Mouse (Mus musculus) bone marrow macrophage, adult 2 months (primary cell): Measurements from ENCODE around the gene Nrl. TPM values are rescaled to one million over a fixed set of nuclear protein-coding genes. Genes with fewer than 3 reads are reported as not detected.

Experiments
- H3K27ac ChIP-seq: 2 replicates; pipeline ENCODE4 v1.5.1; 2012; ENCODE audit warnings: low read depth, low read length; ENCODE audit not compliant: insufficient read depth
- H3K4me1 ChIP-seq: 2 replicates; pipeline ENCODE4 v1.6.1; 2012; ENCODE audit warnings: low read length; ENCODE audit not compliant: control insufficient read depth, insufficient read depth
- H3K4me3 ChIP-seq: 2 replicates; pipeline ENCODE4 v1.5.1; 2012; ENCODE audit warnings: mild to moderate bottlenecking, low read length, moderate library complexity; ENCODE audit not compliant: insufficient read depth
- CTCF ChIP-seq: IDR thresholded peaks from 2 replicates; pipeline ENCODE4 v1.5.1; 2012; ENCODE audit warnings: low read depth, mild to moderate bottlenecking, low read length, moderate library complexity
- POLR2A ChIP-seq: IDR thresholded peaks from 2 replicates; pipeline ENCODE4 v1.6.1; 2012; ENCODE audit warnings: mild to moderate bottlenecking, low read depth, low read length, borderline replicate concordance
- polyA plus RNA-seq: library from polyadenylated mRNA; stranded (reverse); fragments of >200 nt; gene quantifications from 2 replicates; pipeline ENCODE4 v1.2.4, GENCODE M21; 2012; ENCODE audit not compliant: missing spikeins, insufficient read depth, insufficient read length

Gene Nrl
- not detected in 2 replicates for polyA plus RNA-seq

- Histone ChIP-seq H3K4me3 (no peak within 1 kb of the TSS), H3K27ac (no peak within 1 kb of the TSS), H3K4me1 (no peaks in the 10 kb centered on the region)
- no peak for TF ChIP-seq CTCF
- TF ChIP-seq POLR2A = no peak
Measured at GRCm38 (mm10) chr14:55524785-55525184, at the start of gene Nrl. TSS of gene Nrl (minus strand) at chr14:55524981.

- TF ChIP-seq POLR2A (no peak), CTCF (no peak)
- Histone ChIP-seq H3K4me1 (peaks cover 5% of the 10 kb centered on the region), H3K27ac (no peak overlapping the region), H3K4me3 (no peak overlapping the region)
Measured at GRCm38 (mm10) chr14:55571760-55572159, 47.0 kb upstream of the Nrl start.

GRCm38 (mm10) chr14:55570588-55570987 lies 45.8 kb upstream of the Nrl start:
- TF ChIP-seq CTCF (no peak), POLR2A (no peak)
- no peak overlapping the region for H3K27ac ChIP-seq
- peaks cover under 1% of the 10 kb centered on the region; the same call in 1 of the 2 replicates for H3K4me1 ChIP-seq
- no peak overlapping the region for H3K4me3 ChIP-seq

DNA sequence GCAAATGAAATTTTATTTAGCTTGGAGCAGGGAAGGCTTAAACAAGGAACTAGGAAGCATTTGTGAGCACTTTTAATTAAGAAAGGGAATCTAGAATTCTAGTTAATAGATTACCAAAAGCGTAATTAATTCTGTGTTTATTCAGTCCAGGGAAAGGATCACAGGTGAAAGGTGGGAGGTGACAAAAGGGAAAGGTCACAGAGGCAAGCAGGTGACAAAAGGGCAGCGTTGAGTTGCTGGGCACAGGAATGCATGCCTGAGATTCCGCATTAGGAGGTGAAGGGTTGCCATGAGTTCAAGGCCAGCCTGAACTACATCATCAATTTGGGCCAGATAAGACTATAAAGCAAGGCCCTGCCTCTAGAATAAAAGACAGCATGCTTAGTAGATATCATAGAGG lies 42.7 kb upstream of the Nrl start:
- Histone ChIP-seq H3K4me3 (no peak overlapping the region), H3K27ac (no peak overlapping the region), H3K4me1 (no peaks in the 10 kb centered on the region)
- no peak for TF ChIP-seq POLR2A
- no peak for TF ChIP-seq CTCF

GRCm38 (mm10) chr14:55565748-55566147 lies 41.0 kb upstream of the Nrl start:
- H3K4me3 ChIP-seq = no peak overlapping the region
- TF ChIP-seq CTCF (no peak), POLR2A (no peak)
- H3K4me1 ChIP-seq = peaks cover 5% of the 10 kb centered on the region
- H3K27ac ChIP-seq = no peak overlapping the region

DNA sequence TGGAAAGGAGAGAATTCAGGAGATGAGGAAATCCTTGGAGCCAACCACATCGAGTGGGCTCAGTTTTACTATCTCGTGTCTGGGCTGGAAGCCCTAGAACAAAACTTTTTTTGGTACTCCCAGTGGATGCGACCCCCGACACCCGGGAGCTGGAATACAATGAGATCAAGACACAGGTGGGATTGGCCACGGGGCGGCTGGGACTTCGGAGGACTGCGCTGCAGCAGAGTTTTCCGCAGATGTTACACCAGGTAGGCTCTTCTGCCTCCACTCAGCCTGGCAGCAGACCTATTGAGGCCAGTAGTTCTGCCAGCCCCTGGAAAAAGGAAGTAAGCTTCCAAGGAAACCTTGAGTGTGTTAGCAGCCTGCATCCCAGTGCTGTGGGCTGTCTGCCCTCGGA lies 38.5 kb upstream of the Nrl start:
- no peak overlapping the region for H3K27ac ChIP-seq
- TF ChIP-seq CTCF (no peak), POLR2A (no peak)
- H3K4me1 ChIP-seq = peaks cover 7% of the 10 kb centered on the region
- no peak overlapping the region for H3K4me3 ChIP-seq

GRCm38 (mm10) chr14:55561860-55562259 lies 37.1 kb upstream of the Nrl start:
- Histone ChIP-seq H3K4me1 (peaks cover 13% of the 10 kb centered on the region), H3K4me3 (no peak overlapping the region), H3K27ac (no peak overlapping the region)

DNA sequence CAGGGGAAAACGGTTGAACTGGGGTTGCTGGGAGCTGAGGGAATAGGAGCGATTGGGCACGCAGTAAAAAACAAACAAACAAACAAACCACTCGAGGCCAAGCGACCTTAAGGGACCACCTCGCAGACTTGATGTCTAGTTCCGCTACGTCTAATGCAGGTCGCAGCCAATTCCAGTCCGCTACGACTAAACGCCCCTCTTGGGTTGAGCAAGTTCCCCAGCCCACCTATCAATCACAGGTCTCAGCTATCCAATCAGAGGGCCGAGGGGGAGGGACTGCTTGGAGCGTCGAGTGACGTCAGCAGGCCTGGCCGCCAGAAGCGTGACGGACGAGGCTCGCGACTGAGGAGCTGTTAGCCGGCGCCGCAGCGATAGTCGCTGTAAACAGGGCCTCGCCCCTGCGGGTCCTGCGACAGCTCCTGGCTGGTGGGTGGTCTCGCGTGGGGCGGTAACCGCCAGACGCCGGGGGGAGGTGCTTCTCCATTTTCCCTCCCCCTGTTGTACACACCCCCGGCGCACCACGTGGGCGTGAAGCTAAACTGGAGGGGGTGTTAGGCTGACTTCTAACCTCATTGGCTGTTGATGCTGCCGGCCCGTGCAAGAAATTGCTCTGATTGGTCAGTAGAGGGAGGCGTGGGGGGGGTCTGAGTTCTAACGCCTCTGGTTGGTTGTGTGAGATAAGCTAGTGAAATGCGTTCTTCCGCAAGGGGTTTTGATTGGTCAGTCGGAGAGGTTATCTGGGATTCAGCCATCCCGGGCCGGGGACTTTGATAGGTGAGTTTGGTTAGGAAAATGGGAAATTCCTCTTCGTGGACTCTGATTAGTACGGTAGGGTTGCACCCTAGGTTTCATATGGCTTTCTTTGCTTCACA lies 35.7 kb upstream of the Nrl start, which contains the start of gene A730061H03Rik:
TSS of gene A730061H03Rik (minus strand) at position 205 of the 872 bp plus-strand sequence.
- no peak for TF ChIP-seq CTCF
- no peak for TF ChIP-seq POLR2A
- peak within 1 kb of the TSS; percentile 91 for H3K27ac ChIP-seq
- H3K4me1 ChIP-seq = peaks cover 22% of the 10 kb centered on the region
- peak within 1 kb of the TSS; percentile 94 for H3K4me3 ChIP-seq

More at GRCm38 (mm10) chr14:55561860-55562259, 37.1 kb upstream of the Nrl start:
- no peak for TF ChIP-seq POLR2A
- TF ChIP-seq CTCF = no peak

GRCm38 (mm10) chr14:55559799-55560201 lies 35.0 kb upstream of the Nrl start, which contains the start of gene Dcaf11:
TSS of gene Dcaf11 (plus strand) at chr14:55560006.
- Histone ChIP-seq H3K27ac (peak within 1 kb of the TSS; percentile 91), H3K4me3 (peak within 1 kb of the TSS; percentile 94), H3K4me1 (peaks cover 25% of the 10 kb centered on the region)
- TF ChIP-seq CTCF = no peak
- TF ChIP-seq POLR2A = no peak
